Mouse (Mus musculus): ENCODE data around the gene Syde2. TPM values are rescaled to one million over a fixed set of nuclear protein-coding genes. Genes with fewer than 3 reads are reported as not detected.
"Not testable (repeated sequence)": the region's sequence is repeated elsewhere in the genome, so short reads cannot be mapped to it uniquely, and the experiment has no call there.

Gene Syde2
- polyA plus RNA-seq, 1 experiment from 2014 or later: 2.0 TPM

- not testable (repeated sequence) for H3K9me3 ChIP-seq (replicated peaks); H3K27ac ChIP-seq; H3K4me3 ChIP-seq; H3K4me2 ChIP-seq (replicated peaks); H3K27me3 ChIP-seq; H3K4me1 ChIP-seq; H3K9ac ChIP-seq; ATAC-seq (ENCODE audit: low FRiP score)
- 90% methylated on average over 5 of the region's 5 CpGs for WGBS
- H3K36me3 ChIP-seq: 0 out of 2 replicates have a peak, but pooled peaks cover 12% of the 10 kb centered on the region
Observed at GRCm38 (mm10) chr3:145996539-145996938, 8.9 kb downstream of the Syde2 start.

GRCm38 (mm10) chr3:146004347-146005051, 16.8 kb downstream of the Syde2 start:
- no peak for ATAC-seq (ENCODE audit: low FRiP score)
- Histone ChIP-seq H3K27me3 (no peaks in the 10 kb centered on the region), H3K27ac (no peak overlapping the region), H3K4me2 (replicated peaks) (no peak overlapping the region), H3K36me3 (peaks cover 15% of the 10 kb centered on the region; the same call in 1 of the 2 replicates), H3K9me3 (replicated peaks) (no peaks in the 10 kb centered on the region), H3K4me3 (no peak overlapping the region), H3K4me1 (no peaks in the 10 kb centered on the region), H3K9ac (no peak overlapping the region)
- WGBS: 91% methylated on average over 14 of the region's 14 CpGs

GRCm38 (mm10) chr3:146007872-146008271, 20.2 kb downstream of the Syde2 start:
- H3K36me3 ChIP-seq: no peaks in the 10 kb centered on the region
- H3K9ac ChIP-seq: no peak overlapping the region
- no peaks in the 10 kb centered on the region for H3K9me3 ChIP-seq (replicated peaks)
- no peak for ATAC-seq (ENCODE audit: low FRiP score)
- no peak overlapping the region for H3K4me2 ChIP-seq (replicated peaks)
- 0 out of 2 replicates have a peak, but pooled peaks cover 5% of the 10 kb centered on the region for H3K4me1 ChIP-seq
- 88% methylated on average over 6 of the region's 6 CpGs for WGBS
- no peak overlapping the region for H3K4me3 ChIP-seq
- H3K27me3 ChIP-seq: no peaks in the 10 kb centered on the region
- H3K27ac ChIP-seq: no peak overlapping the region

- WGBS: 71% methylated on average over 19 of the region's 20 CpGs
- Histone ChIP-seq H3K9me3 (replicated peaks) (no peaks in the 10 kb centered on the region), H3K36me3 (peaks cover 6% of the 10 kb centered on the region; the same call in 1 of the 2 replicates), H3K9ac (no peak overlapping the region), H3K4me3 (no peak overlapping the region), H3K4me1 (0 out of 2 replicates have a peak, but pooled peaks cover 5% of the 10 kb centered on the region), H3K4me2 (replicated peaks) (no peak overlapping the region), H3K27ac (0 out of 2 replicates have a peak overlapping the region, but pooled peaks have one; percentile 30), H3K27me3 (no peaks in the 10 kb centered on the region)
- no peak for ATAC-seq (ENCODE audit: low FRiP score)
Observed at GRCm38 (mm10) chr3:146009859-146010645, 22.4 kb downstream of the Syde2 start.

GRCm38 (mm10) chr3:146010751-146011150, 23.1 kb downstream of the Syde2 start:
- Histone ChIP-seq H3K9ac (no peak overlapping the region), H3K9me3 (replicated peaks) (no peaks in the 10 kb centered on the region), H3K36me3 (peaks cover 6% of the 10 kb centered on the region; the same call in 1 of the 2 replicates), H3K4me2 (replicated peaks) (no peak overlapping the region), H3K4me1 (0 out of 2 replicates have a peak, but pooled peaks cover 5% of the 10 kb centered on the region), H3K27me3 (no peaks in the 10 kb centered on the region), H3K27ac (0 out of 2 replicates have a peak overlapping the region, but pooled peaks have one; percentile 30), H3K4me3 (no peak overlapping the region)
- peak; percentile 40; the same call in 1 of the 2 replicates for ATAC-seq (ENCODE audit: low FRiP score)
- 82% methylated on average over 4 of the region's 4 CpGs for WGBS

- 0 out of 2 replicates have a peak, but pooled peaks cover 5% of the 10 kb centered on the region for H3K4me1 ChIP-seq
- H3K9ac ChIP-seq: no peak overlapping the region
- H3K4me3 ChIP-seq: no peak overlapping the region
- no peaks in the 10 kb centered on the region for H3K9me3 ChIP-seq (replicated peaks)
- H3K36me3 ChIP-seq: peaks cover 6% of the 10 kb centered on the region; the same call in 1 of the 2 replicates
- WGBS: 62% methylated on average over 8 of the region's 8 CpGs
- no peak for ATAC-seq (ENCODE audit: low FRiP score)
- H3K27me3 ChIP-seq: no peaks in the 10 kb centered on the region
- no peak overlapping the region for H3K4me2 ChIP-seq (replicated peaks)
- no peak overlapping the region for H3K27ac ChIP-seq
Observed at GRCm38 (mm10) chr3:146011544-146012218, 24.0 kb downstream of the Syde2 start.

- no peak overlapping the region for H3K9ac ChIP-seq
- H3K4me1 ChIP-seq: 0 out of 2 replicates have a peak, but pooled peaks cover 5% of the 10 kb centered on the region
- H3K4me3 ChIP-seq: no peak overlapping the region
- no peak overlapping the region for H3K4me2 ChIP-seq (replicated peaks)
- H3K36me3 ChIP-seq: peaks cover 6% of the 10 kb centered on the region; the same call in 1 of the 2 replicates
- no peaks in the 10 kb centered on the region for H3K27me3 ChIP-seq
- ATAC-seq (ENCODE audit: low FRiP score): no peak
- no peaks in the 10 kb centered on the region for H3K9me3 ChIP-seq (replicated peaks)
- 91% methylated on average over 7 of the region's 7 CpGs for WGBS
- no peak overlapping the region for H3K27ac ChIP-seq
Observed at GRCm38 (mm10) chr3:146013490-146013889, 25.8 kb downstream of the Syde2 start.

GRCm38 (mm10) chr3:146014321-146014720, 26.7 kb downstream of the Syde2 start:
- Histone ChIP-seq H3K36me3 (peaks cover 6% of the 10 kb centered on the region; the same call in 1 of the 2 replicates), H3K4me1 (0 out of 2 replicates have a peak, but pooled peaks cover 5% of the 10 kb centered on the region), H3K27me3 (no peaks in the 10 kb centered on the region), H3K4me3 (no peak overlapping the region), H3K9ac (no peak overlapping the region), H3K9me3 (replicated peaks) (no peaks in the 10 kb centered on the region), H3K27ac (no peak overlapping the region), H3K4me2 (replicated peaks) (no peak overlapping the region)
- ATAC-seq (ENCODE audit: low FRiP score): no peak
- WGBS: 96% methylated on average over 12 of the region's 12 CpGs

GRCm38 (mm10) chr3:146016979-146017378, 29.3 kb downstream of the Syde2 start:
- Histone ChIP-seq H3K9ac (no peak overlapping the region), H3K36me3 (peaks cover 8% of the 10 kb centered on the region; the same call in 1 of the 2 replicates), H3K9me3 (replicated peaks) (no peaks in the 10 kb centered on the region), H3K4me2 (replicated peaks) (no peak overlapping the region), H3K4me3 (no peak overlapping the region), H3K27me3 (no peaks in the 10 kb centered on the region), H3K4me1 (no peaks in the 10 kb centered on the region), H3K27ac (no peak overlapping the region)
- no peak for ATAC-seq (ENCODE audit: low FRiP score)
- WGBS: 95% methylated on average over 13 of the region's 13 CpGs

GRCm38 (mm10) chr3:146017521-146017920, 29.9 kb downstream of the Syde2 start:
- Histone ChIP-seq H3K27ac (no peak overlapping the region), H3K9me3 (replicated peaks) (no peaks in the 10 kb centered on the region), H3K27me3 (no peaks in the 10 kb centered on the region), H3K4me3 (no peak overlapping the region), H3K4me1 (no peaks in the 10 kb centered on the region), H3K9ac (no peak overlapping the region), H3K4me2 (replicated peaks) (no peak overlapping the region), H3K36me3 (peaks cover 8% of the 10 kb centered on the region; the same call in 1 of the 2 replicates)
- whole genome bisulfite sequencing: 50% methylated on average over 9 of the region's 9 CpGs
- ATAC-seq (ENCODE audit: low FRiP score): no peak

- Histone ChIP-seq H3K9ac (no peak overlapping the region), H3K4me2 (replicated peaks) (no peak overlapping the region), H3K36me3 (0 out of 2 replicates have a peak, but pooled peaks cover 2% of the 10 kb centered on the region), H3K27me3 (no peaks in the 10 kb centered on the region), H3K4me3 (no peak overlapping the region), H3K4me1 (peaks cover 1% of the 10 kb centered on the region; the same call in 1 of the 2 replicates), H3K27ac (no peak overlapping the region), H3K9me3 (replicated peaks) (no peaks in the 10 kb centered on the region)
- 94% methylated on average over 9 of the region's 9 CpGs for WGBS
- ATAC-seq (ENCODE audit: low FRiP score): no peak
Observed at GRCm38 (mm10) chr3:146022232-146022631, 34.6 kb downstream of the Syde2 start.

- Histone ChIP-seq H3K4me1 (peaks cover 3% of the 10 kb centered on the region; the same call in 1 of the 2 replicates), H3K9me3 (replicated peaks) (no peaks in the 10 kb centered on the region), H3K4me2 (replicated peaks) (no peak overlapping the region), H3K27ac (no peak overlapping the region), H3K27me3 (no peaks in the 10 kb centered on the region), H3K4me3 (no peak overlapping the region), H3K9ac (no peak overlapping the region), H3K36me3 (0 out of 2 replicates have a peak, but pooled peaks cover 2% of the 10 kb centered on the region)
- 85% methylated on average over 7 of the region's 7 CpGs for WGBS
- ATAC-seq (ENCODE audit: low FRiP score): no peak
Observed at GRCm38 (mm10) chr3:146024746-146025145, 37.1 kb downstream of the Syde2 start.
